ENCODE assay signal across 8 mouse cellular contexts in genomic region chr10:84533912-84534671, GRCm38 (mm10). TPM values are rescaled to one million over a fixed set of nuclear protein-coding genes. Genes with fewer than 3 reads are reported as not detected.
DNase-seq lines count a peak whose midpoint lies in the region; ATAC-seq and TF ChIP-seq lines count a peak whose summit lies in the region.

Gene Ckap4 (minus strand): TSS chr10:84534062.

- TF ChIP-seq EP300 in heart, adult 2 months (IDR thresholded peaks at IDR 0.05; ENCODE audit: insufficient read depth, low read depth, low read length) = no peak

- H3K27me3 ChIP-seq in embryonic facial prominence, embryonic 11.5 days (ENCODE audit: control insufficient read depth, insufficient read depth, low read length) = no peaks in the 10 kb centered on the region
- no peaks in the 10 kb centered on the region for H3K27me3 ChIP-seq in heart, adult 2 months (ENCODE audit: control insufficient read depth, insufficient read depth, low read length)
- H3K27me3 ChIP-seq in liver, adult 2 months (ENCODE audit: control insufficient read depth, insufficient read depth, low read length) = peaks cover 9% of the 10 kb centered on the region

- DNase-seq in B cell, adult 2 months = peak; percentile 54 to 61
- no peak for DNase-seq in adrenal gland, adult 8-10 months
- DNase-seq in embryonic facial prominence, embryonic 11.5 days (ENCODE audit: low spot score) = peak; percentile 87
- peak; percentile 87 to 89 for DNase-seq in heart, adult 2 months
- peak; percentile 63 for DNase-seq in kidney, adult 18-20 months
- no peak for DNase-seq in liver, adult 2 months (ENCODE audit: extremely low read depth, low read depth, low spot score)
- DNase-seq in testis, postnatal 10 days (ENCODE audit: low spot score) = peak; percentile 81

- H3K79me2 ChIP-seq in heart, adult 2 months (replicated peaks; ENCODE audit: control insufficient read depth, insufficient read depth, low read length) = no peaks in the 10 kb centered on the region
- no peaks in the 10 kb centered on the region; the same call in 1 of the 2 replicates for H3K79me2 ChIP-seq in liver, adult 2 months (ENCODE audit: control insufficient read depth, insufficient read depth, low read length)

- WGBS in embryonic facial prominence, embryonic 11.5 days = 1% methylated on average over 38 of the region's 64 CpGs
- WGBS in heart, adult 2 months = 1% methylated on average over 52 of the region's 64 CpGs
- WGBS in liver, adult 2 months = 4% methylated on average over 49 of the region's 64 CpGs

- TF ChIP-seq CTCF in heart, adult 2 months (IDR thresholded peaks at IDR 0.05) = no peak
- no peak for TF ChIP-seq CTCF in liver, adult 2 months (IDR thresholded peaks at IDR 0.05; ENCODE audit: low read depth, low read length)

- peak within 1 kb of the TSS; percentile 93 for H3K4me3 ChIP-seq in embryonic facial prominence, embryonic 11.5 days (ENCODE audit: low read depth, low read length)
- H3K4me3 ChIP-seq in heart, adult 2 months = peak within 1 kb of the TSS; percentile 81
- H3K4me3 ChIP-seq in liver, adult 2 months (ENCODE audit: insufficient read depth, low read depth, low read length) = peak within 1 kb of the TSS; percentile 49

- H3K36me3 ChIP-seq in embryonic facial prominence, embryonic 11.5 days (replicated peaks; ENCODE audit: control insufficient read depth, insufficient read depth, low read depth, low read length) = no peaks in the 10 kb centered on the region
- H3K36me3 ChIP-seq in heart, adult 2 months (ENCODE audit: control insufficient read depth, insufficient read depth, low read length) = no peaks in the 10 kb centered on the region
- no peaks in the 10 kb centered on the region for H3K36me3 ChIP-seq in liver, adult 2 months (ENCODE audit: control insufficient read depth, insufficient read depth, low read length)

- H3K4me2 ChIP-seq in embryonic facial prominence, embryonic 11.5 days (ENCODE audit: low read depth, low read length) = peak within 1 kb of the TSS; percentile 51

- peaks cover 3% of the 10 kb centered on the region; the same call in 1 of the 2 replicates for H3K4me1 ChIP-seq in embryonic facial prominence, embryonic 11.5 days (ENCODE audit: control insufficient read depth, insufficient read depth, low read length)
- H3K4me1 ChIP-seq in heart, adult 2 months (ENCODE audit: control insufficient read depth, insufficient read depth, low read length) = peaks cover 9% of the 10 kb centered on the region
- H3K4me1 ChIP-seq in liver, adult 2 months (ENCODE audit: control insufficient read depth, insufficient read depth, low read length) = no peaks in the 10 kb centered on the region

- H3K27ac ChIP-seq in embryonic facial prominence, embryonic 11.5 days (replicated peaks; ENCODE audit: low read depth, low read length) = peak within 1 kb of the TSS; percentile 85
- peak within 1 kb of the TSS; percentile 87 for H3K27ac ChIP-seq in heart, adult 2 months
- H3K27ac ChIP-seq in liver, adult 2 months (replicated peaks; ENCODE audit: insufficient read depth, low read depth, low read length) = 0 out of 2 replicates have a peak within 1 kb of the TSS, but pooled peaks have one; percentile 31

- TF ChIP-seq POLR2A in heart, adult 2 months (IDR thresholded peaks at IDR 0.05; ENCODE audit: insufficient read depth, low read depth, low read length) = no peak
- 0 out of 2 replicates have a peak, but pooled peaks have one; percentile 15 for TF ChIP-seq POLR2A in liver, adult 2 months (IDR thresholded peaks at IDR 0.05; ENCODE audit: extremely low read depth, insufficient read depth, low read length)

- intact Hi-C loops in heart, adult 2 months (cut with DNase I) = loop anchor here (5.0 kb wide), 2 partner anchors 63 to 88 kb away; partner anchors contain the start of gene Polr3b

- peak; percentile 85 for ATAC-seq in embryonic facial prominence, embryonic 11.5 days (replicated peaks; ENCODE audit: insufficient number of reproducible peaks, low FRiP score, low TSS enrichment, low read depth)
- ATAC-seq in monocyte, adult 5-6 weeks (replicated peaks; ENCODE audit: insufficient number of reproducible peaks, low FRiP score, low TSS enrichment, poor library complexity, severe bottlenecking) = no peak

- H3K9ac ChIP-seq in embryonic facial prominence, embryonic 11.5 days (replicated peaks; ENCODE audit: low read length) = peak within 1 kb of the TSS; percentile 97
- H3K9ac ChIP-seq in heart, adult 2 months (ENCODE audit: low read depth, low read length) = peak within 1 kb of the TSS; percentile 94
- peak within 1 kb of the TSS; percentile 51 for H3K9ac ChIP-seq in liver, adult 2 months (ENCODE audit: low read depth, low read length)

- no peaks in the 10 kb centered on the region for H3K9me3 ChIP-seq in embryonic facial prominence, embryonic 11.5 days (replicated peaks; ENCODE audit: control insufficient read depth, low read length)

RNA-seq across cellular contexts. Expression of gene Ckap4, which starts in this region (rescaled TPM):
- total RNA-seq in adrenal gland, adult 8-10 months (2022) = 10 to 100 TPM; 27.5 to 33.1 (median 29.3) TPM
- 80.2 and 82.1 TPM in 2 replicates for polyA plus RNA-seq in embryonic facial prominence, embryonic 11.5 days (2014; fragmentation: Nextera tagmentation; extraction: Ambion mirVana)
- total RNA-seq in heart, adult 2 months (2021) = 10 to 100 TPM; 29.9 to 31.4 TPM
- 17.2 and 20.9 TPM in 2 replicates for polyA plus RNA-seq in heart, adult 2 months (2012; rRNA removed)
- total RNA-seq in liver, adult 2 months (2014; rRNA removed) = 0.83 and 1.5 TPM in 2 replicates
- polyA plus RNA-seq in liver, adult 2 months (2012; rRNA removed) = 1.5 TPM in 2 replicates
- 11.0 to 16.6 TPM (median 12.2 TPM) in 3 replicates for total RNA-seq in monocyte, adult 5-6 weeks (2017)

Comparison
In these comparisons a context has a peak if more than half of its experiments do, and no peak if none do; other contexts are left out.
1. DNase-seq: peak in B cell, adult 2 months (2 of 2), embryonic facial prominence, embryonic 11.5 days (single experiment), heart, adult 2 months (2 of 2), kidney, adult 18-20 months (single experiment) and testis, postnatal 10 days (single experiment); none in adrenal gland, adult 8-10 months (single experiment) and liver, adult 2 months (single experiment).
2. H3K27ac ChIP-seq: peak in every context shown above with its lines; median percentile 87 in heart, adult 2 months; 85 in embryonic facial prominence, embryonic 11.5 days; 31 in liver, adult 2 months.
3. Peak in every context shown above with its lines, with median percentiles within 50 percentile points of each other: H3K4me3 ChIP-seq and H3K9ac ChIP-seq.